Mouse (Mus musculus) Patski (cell line): ENCODE measurements around the gene Apol10b. TPM values are rescaled to one million over a fixed set of nuclear protein-coding genes. Genes with fewer than 3 reads are reported as not detected.
"Not testable (repeated sequence)": the region's sequence is repeated elsewhere in the genome, so short reads cannot be mapped to it uniquely, and the experiment has no call there.

ENCODE experiments used
- ATAC-seq: fragments of 100-300 bp; one replicate; pipeline ENCODE4 v1.8.0; 2021
- CTCF ChIA-PET: fragments of 350-600 bp; sonication (Branson Sonifier 250); formaldehyde crosslinking; loops from one replicate; lab custom pipeline; 2022; ENCODE audit warnings: inconsistent platforms; lab: Charles Lee
- POLR2A ChIA-PET: fragments of 350-600 bp; sonication (Branson Sonifier 250); formaldehyde crosslinking; loops from one replicate; lab custom pipeline; 2022; ENCODE audit warnings: antibody characterized with exemption, inconsistent platforms; lab: Charles Lee
- DNase-seq: peaks from one replicate; pipeline ENCODE4 v3.0.0-alpha.2; 2011; ENCODE audit warnings: low read depth, low spot score
- H3K27me3 ChIP-seq: fragments of 371-371 bp; one replicate; pipeline ENCODE4 v1.5.1; 2021
- CTCF ChIP-seq: fragments of 100-300 bp; IDR thresholded peaks from one replicate; pipeline ENCODE4 v1.5.1; 2021
- in situ Hi-C: fragments of 300-500 bp; cut with MboI; formaldehyde crosslinking; loops from 3 replicates; pipeline ENCODE4 v1.11.1; 2018; ENCODE audit warnings: low pct_unique_long_range_greater_than_20kb, mixed read lengths
- polyA plus RNA-seq: library from polyadenylated mRNA; unstranded; gene quantifications from one replicate; pipeline ENCODE4 v1.2.3, GENCODE M21; 2021

Apol10b gene
- polyA plus RNA-seq, 1 experiment from 2014 or later, result 0.62 TPM

DNA sequence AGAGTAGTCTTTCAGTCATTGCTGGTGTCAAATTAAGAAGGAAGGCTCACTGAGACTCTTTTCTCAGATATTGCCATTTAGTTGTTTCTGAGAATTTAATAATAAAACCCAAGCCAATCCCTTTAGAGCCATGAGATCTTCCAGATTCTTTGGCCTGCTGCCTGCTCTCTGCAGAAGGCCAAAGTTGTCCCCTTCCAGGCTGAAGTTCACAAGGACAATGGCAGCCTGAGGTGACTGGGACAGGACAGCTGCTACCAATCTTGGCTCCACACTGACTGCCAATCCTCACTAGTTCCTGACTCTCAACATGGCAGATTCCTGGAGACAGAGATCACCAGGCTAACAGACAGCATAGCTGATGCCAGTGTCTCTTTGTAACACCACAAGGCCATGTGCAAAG is 8.9 kb downstream of the Apol10b start:
- POLR2A ChIA-PET, result no interaction called here
- ATAC-seq (no peak), DNase-seq (no peak)
- H3K27me3 ChIP-seq, result no peaks in the 10 kb centered on the region
- CTCF ChIA-PET, result no interaction called here
- TF ChIP-seq CTCF, result no peak
- in situ Hi-C loops, result loop anchor here (25.0 kb wide), 1 partner anchor 425 kb away; no protein-coding TSS in a partner anchor

- ATAC-seq (no peak), DNase-seq (no peak)
- peaks cover 5% of the 10 kb centered on the region for H3K27me3 ChIP-seq
- ChIA-PET POLR2A (no interaction called here), CTCF (no interaction called here)
- no peak for TF ChIP-seq CTCF
- in situ Hi-C loops, result loop anchor here (25.0 kb wide), 1 partner anchor 431 kb away; no protein-coding TSS in a partner anchor
Measured at GRCm38 (mm10) chr15:77581681-77582080, 14.2 kb downstream of the Apol10b start.

GRCm38 (mm10) chr15:77579311-77579710 is 16.6 kb downstream of the Apol10b start:
- peaks cover 5% of the 10 kb centered on the region for H3K27me3 ChIP-seq
- no peak for TF ChIP-seq CTCF
- DNase-seq (no peak), ATAC-seq (no peak)
- in situ Hi-C loops, result loop anchor here (25.0 kb wide), 1 partner anchor 433 kb away; no protein-coding TSS in a partner anchor
- ChIA-PET CTCF (no interaction called here), POLR2A (no interaction called here)

- ChIA-PET CTCF (no interaction called here), POLR2A (no interaction called here)
- TF ChIP-seq CTCF, result no peak
- DNase-seq, result no peak
- in situ Hi-C loops, result loop anchor here (25.0 kb wide), 1 partner anchor 434 kb away; no protein-coding TSS in a partner anchor
- peaks cover 5% of the 10 kb centered on the region for H3K27me3 ChIP-seq
- ATAC-seq, result no peak
Measured at GRCm38 (mm10) chr15:77578801-77579200, 17.1 kb downstream of the Apol10b start.

DNA sequence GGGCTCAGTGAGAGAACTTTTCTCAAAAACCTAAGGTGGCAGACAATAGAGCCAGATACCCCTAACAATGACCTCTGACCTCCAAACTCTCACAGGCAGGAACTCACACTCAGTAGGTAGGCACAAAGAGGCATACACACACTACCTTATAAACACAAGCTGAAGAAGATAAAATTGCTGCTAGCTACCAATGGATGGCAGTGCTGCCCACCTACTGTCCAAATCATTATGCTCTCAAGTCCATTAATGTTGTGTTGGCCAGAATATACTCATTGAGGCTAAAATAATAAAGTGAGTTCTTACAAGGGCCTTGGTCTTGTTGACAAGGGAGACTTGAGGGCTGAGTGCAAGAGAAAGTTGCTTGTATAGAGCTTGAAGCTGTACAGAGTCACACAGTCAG is 32.7 kb downstream of the Apol10b start:
- no peak for TF ChIP-seq CTCF
- no peak for ATAC-seq
- in situ Hi-C loops, result no loop called here
- CTCF ChIA-PET, result no interaction called here
- POLR2A ChIA-PET, result no interaction called here
- peaks cover 32% of the 10 kb centered on the region for H3K27me3 ChIP-seq
- no peak for DNase-seq

- in situ Hi-C loops, result no loop called here
- CTCF ChIA-PET, result no interaction called here
- H3K27me3 ChIP-seq, result peaks cover 25% of the 10 kb centered on the region
- no peak for TF ChIP-seq CTCF
- ATAC-seq (no peak), DNase-seq (no peak)
- POLR2A ChIA-PET, result no interaction called here
Measured at GRCm38 (mm10) chr15:77561792-77562191, 34.1 kb downstream of the Apol10b start, which contains the start of gene 1700025B11Rik. TSS of gene 1700025B11Rik (minus strand) at chr15:77561892.

DNA sequence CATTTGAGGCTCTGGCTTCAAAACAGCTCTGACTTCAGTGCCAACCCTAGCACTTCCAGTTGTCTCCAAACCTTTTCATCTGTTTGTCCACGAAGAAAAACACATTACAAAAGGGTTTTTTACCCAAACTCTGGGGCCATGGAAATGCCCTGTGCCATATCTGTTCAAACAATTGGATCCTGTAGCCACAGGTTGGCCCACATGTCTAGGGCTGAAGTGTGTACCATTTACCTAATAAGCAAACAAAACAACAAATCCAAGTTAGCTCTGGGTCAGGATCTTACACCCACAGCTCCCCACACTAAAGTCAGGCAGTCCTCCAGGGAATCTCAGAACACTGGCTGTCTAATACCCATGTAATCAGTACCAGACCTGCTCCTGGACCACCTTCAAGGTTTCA is 56.7 kb downstream of the Apol10b start:
- DNase-seq, CTCF ChIA-PET, in situ Hi-C loops, H3K27me3 ChIP-seq, POLR2A ChIA-PET, ATAC-seq: not testable (repeated sequence)

Other genes starting within 250 kb of the Apol10b start
- gene Apol7a, start 197.0 kb downstream of the Apol10b start, polyA plus RNA-seq, result not detected
- 0.12 TPM for gene Apol9a, start 185.0 kb downstream of the Apol10b start, polyA plus RNA-seq
- gene Apol7b, start 148.6 kb downstream of the Apol10b start, polyA plus RNA-seq, result not detected
- not detected for gene Apol10a, start 119.1 kb downstream of the Apol10b start, polyA plus RNA-seq
- gene Apol11a, start 87.9 kb downstream of the Apol10b start, polyA plus RNA-seq, result 0.06 TPM
- not detected for gene Apol7c, start 62.8 kb downstream of the Apol10b start, polyA plus RNA-seq
- not detected for gene 1700025B11Rik, start 34.2 kb downstream of the Apol10b start, polyA plus RNA-seq
- gene Gm36245, start 3.1 kb upstream of the Apol10b start, polyA plus RNA-seq, result not detected
- not detected for gene Apol11b, start 47.2 kb upstream of the Apol10b start, polyA plus RNA-seq
- 0.04 TPM for gene Apol7e, start 102.7 kb upstream of the Apol10b start, polyA plus RNA-seq
- 0.33 TPM for gene Apol9b, start 132.9 kb upstream of the Apol10b start, polyA plus RNA-seq
- 0.37 TPM for gene Apol8, start 160.9 kb upstream of the Apol10b start, polyA plus RNA-seq
- gene Myh9, start 246.1 kb upstream of the Apol10b start, polyA plus RNA-seq, result 677 TPM